Mouse (Mus musculus): ENCODE measurements around the gene Tet2.

DNA sequence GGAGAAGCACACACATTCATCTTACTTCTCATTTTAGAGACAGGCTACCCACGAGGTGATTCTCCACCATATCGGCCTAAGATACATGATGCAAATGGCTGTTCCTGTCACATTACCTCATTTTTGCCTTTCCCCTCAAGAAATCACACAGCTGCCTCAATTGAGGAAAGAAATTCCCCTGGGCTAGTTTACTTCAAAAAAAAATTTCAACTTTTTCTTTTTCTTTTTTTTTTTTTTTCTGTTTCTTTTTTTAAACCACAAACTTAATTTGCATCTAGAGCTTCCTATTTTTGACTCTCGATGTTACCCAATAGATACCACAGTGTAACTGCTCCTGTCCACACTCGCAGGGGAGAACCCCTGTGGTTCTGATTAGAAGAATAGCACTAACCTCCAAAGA lies 38.0 kb upstream of the Tet2 start:
- TF ChIP-seq POLR2A (IDR thresholded peaks at IDR 0.05; ENCODE audit: insufficient read length, low read depth): no peak
- no peak for TF ChIP-seq USF1 (IDR thresholded peaks at IDR 0.05; ENCODE audit: low read depth)
- no peak for TF ChIP-seq MAX (IDR thresholded peaks at IDR 0.05; ENCODE audit: low read depth)
- TF ChIP-seq SRF (IDR thresholded peaks at IDR 0.05; ENCODE audit: control insufficient read depth, insufficient read length, low read depth): no peak
- TF ChIP-seq TCF12 (IDR thresholded peaks at IDR 0.05; ENCODE audit: insufficient read depth, poor library complexity, severe bottlenecking): no peak
- no peak for TF ChIP-seq MYOD1 (IDR thresholded peaks at IDR 0.05; ENCODE audit: control insufficient read depth in 1 of 3, insufficient read length in 2 of 3, low read depth in 2 of 3)
- TF ChIP-seq POLR2AphosphoS2 (IDR thresholded peaks at IDR 0.05; ENCODE audit: insufficient read length, low read depth): no peak
